Mouse (Mus musculus) 416B (cell line): ENCODE measurements around the gene Pnmal1.
A peak's percentile ranks its signal among the peaks of the same experiment; 100 is the strongest.

ENCODE experiments used
- DNase-seq: peaks from one replicate; pipeline ENCODE4 v3.0.0; 2011; ENCODE audit warnings: low read depth

Gene Pnmal1

DNA sequence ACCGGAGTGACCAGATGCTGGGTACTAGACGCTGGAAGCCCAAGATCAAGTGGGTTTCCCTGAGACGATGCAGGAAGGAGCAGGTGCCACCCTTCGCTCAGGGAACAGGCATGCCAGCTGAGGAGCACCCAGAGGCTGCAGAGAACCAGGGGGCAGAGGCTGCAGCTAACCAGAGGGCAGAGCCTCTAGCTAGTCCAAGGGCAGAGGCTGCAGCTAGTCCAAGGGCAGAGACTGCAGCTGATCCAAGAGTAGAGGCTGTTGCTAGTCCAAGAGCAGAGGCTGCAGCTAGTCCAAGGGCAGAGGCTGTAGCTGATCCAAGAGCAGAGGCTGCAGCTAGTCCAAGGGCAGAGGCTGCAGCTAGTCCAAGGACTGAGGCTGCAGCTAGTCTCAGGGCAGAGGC, 35.9 kb downstream of the Pnmal1 start:
- DNase-seq, result no peak

DNA sequence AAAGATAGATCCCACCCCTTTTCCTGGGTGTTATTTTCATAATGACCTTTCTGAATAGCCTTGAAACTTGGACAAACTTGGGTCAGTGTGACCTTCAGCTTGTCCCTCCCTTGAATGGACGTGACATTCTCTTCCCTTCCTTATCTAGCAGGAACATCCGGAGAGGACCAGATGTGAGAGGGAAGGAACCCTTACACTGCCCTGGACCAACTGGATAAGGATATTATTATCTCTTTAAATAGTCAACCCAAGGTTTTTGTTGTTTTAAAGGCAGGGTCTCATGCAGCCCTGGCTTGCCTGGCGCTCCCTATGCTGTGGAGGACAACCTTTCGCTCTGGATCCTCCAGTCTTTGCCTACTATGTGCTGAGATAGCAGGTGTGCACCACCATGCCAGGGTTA, 39.8 kb downstream of the Pnmal1 start:
- no peak for DNase-seq

DNA sequence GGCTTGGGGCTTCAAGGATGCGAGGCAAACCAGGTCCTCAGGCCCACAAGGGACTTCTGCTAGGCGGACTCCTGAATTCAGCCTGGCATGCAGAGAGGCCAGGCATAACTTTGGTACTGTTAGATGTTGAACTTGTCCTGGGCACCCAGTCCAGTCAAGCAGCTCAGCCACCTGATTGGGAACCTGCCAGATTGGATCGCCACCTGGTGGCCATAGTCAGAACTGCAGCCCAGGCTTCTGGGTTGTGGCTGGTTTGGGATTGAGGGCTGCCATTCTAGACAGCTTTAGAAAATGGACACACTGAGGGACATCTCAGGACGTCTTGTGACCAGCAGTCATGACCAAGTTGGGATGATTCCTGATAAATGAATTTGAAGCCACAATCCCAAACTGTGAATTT, 40.2 kb downstream of the Pnmal1 start:
- peak; percentile 75 for DNase-seq

DNA sequence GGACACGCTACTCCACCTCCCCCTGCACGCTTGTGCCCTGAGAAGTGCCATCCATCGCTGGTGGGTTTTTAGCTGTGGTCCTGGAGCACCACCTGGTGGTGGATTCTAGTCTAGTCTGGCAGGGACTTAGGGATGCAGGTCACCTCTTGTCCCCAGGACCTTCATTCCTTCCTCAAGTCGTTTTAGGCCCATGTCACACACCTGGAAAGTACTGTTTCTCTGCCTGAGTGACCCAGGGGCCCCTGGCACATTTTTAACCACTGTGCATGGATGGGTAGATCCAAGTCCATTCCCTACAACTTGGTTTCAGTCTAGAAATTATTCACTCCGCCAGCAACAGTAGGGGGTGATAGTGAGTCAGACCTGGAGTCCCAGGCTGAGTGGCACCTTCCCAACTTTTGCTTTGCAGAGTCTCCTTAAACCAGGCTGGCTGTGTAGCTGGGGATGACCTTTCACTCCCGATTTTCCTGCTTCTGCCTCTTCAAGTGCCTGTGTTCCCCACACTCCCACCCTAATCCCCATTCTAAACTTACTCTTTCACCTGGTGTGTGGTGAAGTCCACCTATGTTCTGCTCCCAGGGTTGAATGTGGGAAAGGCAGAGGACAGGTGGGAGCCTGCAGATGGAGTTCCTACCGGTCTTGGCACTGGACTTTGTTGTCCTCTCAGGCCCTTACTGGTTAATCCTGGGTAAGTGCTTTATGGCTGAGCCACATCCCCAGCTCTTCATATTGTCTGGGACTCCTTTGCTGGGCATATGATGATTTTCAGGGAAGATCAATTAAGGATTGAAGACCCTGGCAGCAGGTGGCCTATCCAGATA, 43.1 kb downstream of the Pnmal1 start:
- peak; percentile 90 for DNase-seq

DNA sequence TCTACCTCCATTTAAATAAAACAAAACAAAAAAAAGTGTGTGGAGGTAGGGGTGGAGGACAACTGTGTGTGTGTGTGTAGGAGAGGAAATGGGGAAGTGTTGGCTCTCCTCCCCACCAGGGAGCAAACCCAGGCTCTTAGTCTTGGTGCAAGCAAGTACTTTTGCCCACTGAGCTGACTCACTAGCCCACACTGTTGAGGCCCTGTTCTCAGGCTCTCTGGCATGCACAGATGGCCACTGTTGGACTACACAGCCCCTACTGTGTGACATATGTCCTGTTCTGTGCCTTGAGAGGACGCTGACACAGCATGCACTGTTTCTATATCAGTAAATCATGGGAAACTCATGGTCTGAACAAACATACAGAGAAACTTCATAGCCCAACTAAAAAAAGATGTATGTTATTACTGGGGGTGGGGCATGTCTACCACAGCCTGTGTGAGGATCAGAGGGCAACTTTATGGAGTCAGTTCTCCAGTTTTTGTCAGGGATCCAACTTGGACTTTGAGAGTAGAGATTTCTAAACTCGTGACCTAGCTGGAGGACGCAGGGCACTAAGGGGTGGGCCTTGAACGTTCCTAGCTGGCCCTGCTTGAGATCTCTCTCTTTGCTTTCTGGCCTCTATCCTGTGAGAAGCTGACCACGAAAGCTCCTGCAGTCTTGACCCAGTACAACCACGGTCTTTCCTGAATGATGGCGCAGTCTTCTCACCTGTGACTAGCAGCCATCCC, 43.9 kb downstream of the Pnmal1 start:
- DNase-seq, result peak; percentile 78

DNA sequence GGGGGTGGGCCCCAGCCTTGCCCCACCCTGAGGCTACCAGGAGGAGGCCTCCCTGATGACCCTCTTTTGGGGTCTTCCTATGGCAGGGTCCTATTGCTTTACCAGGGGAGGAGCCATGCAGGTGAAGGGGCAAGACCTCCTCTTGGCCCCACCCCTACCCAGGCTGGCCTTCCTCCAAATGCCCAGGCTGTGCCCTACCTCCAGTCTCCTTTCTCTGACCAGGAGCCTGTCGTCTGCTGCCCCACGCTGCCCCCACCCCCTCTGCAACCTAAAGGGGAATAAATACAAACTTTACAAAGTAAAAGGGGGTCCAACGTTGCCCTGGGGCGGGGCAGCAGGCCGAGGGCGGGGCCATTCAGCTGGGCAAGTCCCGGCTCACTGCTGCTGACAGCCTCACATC, 45.2 kb downstream of the Pnmal1 start:
- DNase-seq, result no peak

DNA sequence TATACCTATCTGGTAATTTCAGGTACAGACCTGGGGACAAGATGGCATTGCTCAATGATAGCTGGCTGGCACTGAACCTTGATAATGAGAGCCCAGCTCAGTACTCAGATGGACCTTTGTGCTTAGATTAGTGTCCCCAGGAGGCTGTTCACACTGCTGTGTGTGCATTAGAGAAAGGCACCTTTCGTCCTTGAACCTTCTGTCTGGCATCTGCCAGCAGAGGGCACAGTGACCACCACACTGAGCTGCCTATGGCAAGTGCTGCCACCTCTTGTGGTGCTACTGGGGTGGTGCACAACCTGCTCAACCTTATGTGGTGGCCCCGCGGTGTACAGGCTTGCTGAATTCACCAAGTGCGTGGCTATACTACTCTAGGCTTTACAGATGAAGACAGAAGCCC, 47.8 kb downstream of the Pnmal1 start:
- DNase-seq, result peak; percentile 74

DNA sequence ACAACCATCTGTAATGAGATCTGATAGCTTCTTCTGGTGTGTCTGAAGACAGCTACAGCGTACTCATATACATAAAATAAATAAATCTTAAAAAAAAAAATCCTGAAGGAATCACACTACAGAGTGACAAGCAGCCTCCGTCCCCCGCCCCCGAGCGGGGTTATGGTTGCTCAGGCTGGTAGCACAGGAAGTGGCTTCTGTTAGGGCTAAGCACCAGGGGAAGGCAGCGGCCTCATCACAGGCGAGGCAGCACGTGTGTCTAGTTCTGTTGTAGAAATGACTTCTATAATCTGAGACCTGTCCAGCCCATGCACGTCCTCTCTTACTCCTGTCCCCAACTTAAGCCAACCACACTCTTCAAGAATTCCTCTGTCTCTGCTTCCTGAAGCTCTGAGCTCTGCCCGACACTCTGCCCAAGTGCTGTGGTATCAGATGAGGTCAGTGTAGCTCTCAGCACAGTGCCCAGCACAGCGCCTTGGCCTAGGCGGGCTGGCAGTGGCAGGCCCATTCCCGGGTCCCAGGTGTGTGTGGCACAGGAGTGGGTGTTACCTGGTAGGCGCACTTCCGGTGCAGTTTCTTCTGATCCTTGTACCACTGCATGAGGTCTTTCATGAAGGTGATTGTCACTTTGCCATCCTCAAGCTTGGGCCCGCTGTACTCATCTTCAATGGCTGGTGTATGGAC, 50.0 kb downstream of the Pnmal1 start:
- peak; percentile 42 for DNase-seq

DNA sequence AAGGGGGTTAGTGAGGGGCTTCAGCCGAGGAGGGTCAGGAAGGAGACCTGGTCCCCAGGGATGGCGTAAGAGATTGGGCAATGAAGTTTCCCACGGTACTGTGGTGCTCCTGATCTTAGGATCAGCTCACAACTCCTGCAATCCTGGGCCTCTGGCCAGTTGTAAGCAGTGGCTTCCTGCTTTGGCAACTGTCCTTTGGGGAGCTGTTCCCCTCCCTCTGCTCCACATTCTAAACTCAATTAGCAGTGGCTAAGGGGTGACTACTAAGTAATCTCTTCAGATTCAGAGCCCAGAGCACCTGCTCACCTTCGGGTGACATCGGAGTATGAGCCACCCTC, 50.5 kb downstream of the Pnmal1 start:
- DNase-seq, result no peak

DNA sequence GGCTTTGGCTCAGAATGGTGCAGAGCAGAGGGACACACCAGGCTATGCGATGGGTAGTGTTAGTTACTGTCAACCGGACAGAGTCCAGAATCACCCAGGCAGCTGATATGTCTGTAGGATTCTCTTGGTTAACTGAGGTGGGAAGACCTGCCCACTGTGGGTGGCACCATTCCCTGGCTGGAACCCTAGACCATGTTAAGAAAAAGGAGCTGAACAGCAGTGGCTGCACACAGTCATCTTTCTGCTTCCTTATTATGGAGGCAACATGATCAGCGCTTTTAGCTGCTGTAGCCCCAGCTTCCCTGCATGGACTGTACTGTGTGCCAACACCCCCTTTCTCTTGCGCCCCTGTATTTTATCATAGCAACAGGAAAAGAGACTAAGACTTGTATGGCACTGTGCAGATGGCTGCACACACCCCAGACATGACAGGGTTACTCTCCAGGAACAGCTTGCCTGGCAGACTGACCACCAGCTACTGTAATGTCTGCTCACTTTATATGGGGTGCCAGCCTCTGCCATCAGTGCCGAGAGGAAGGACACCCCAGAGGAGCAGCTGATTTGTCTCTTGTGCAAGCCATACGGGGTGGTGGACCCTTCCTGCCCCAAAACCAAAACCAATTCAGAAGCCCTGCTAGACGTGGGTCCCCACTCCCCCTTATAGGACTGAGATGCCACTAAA, 52.6 kb downstream of the Pnmal1 start:
- DNase-seq, result no peak
